Mouse (Mus musculus): Measurements from ENCODE around the gene Aaas. TPM values are rescaled to one million over a fixed set of nuclear protein-coding genes. Genes with fewer than 3 reads are reported as not detected.

The Aaas gene
- polyA plus RNA-seq, 1 experiment from 2014 or later = 37.1 TPM

- ATAC-seq (replicated peaks; ENCODE audit: low FRiP score, low read depth) = peak; percentile 29; the same call in 1 of the 2 replicates
Measured at GRCm38 (mm10) chr15:102362648-102363047, 12.1 kb upstream of the Aaas start.

GRCm38 (mm10) chr15:102358834-102359233 is 8.3 kb upstream of the Aaas start:
- no peak overlapping the region for H3K4me3 ChIP-seq (replicated peaks; ENCODE audit: low read depth, low read length)
- H3K4me2 ChIP-seq (ENCODE audit: low read length) = no peak overlapping the region
- no peaks in the 10 kb centered on the region for H3K27me3 ChIP-seq (ENCODE audit: insufficient read depth, low read length)
- DNase-seq (ENCODE audit: low spot score) (no peak), ATAC-seq (replicated peaks; ENCODE audit: low FRiP score, low read depth) (no peak)
- H3K4me1 ChIP-seq (replicated peaks; ENCODE audit: insufficient read depth, low read length) = peaks cover 19% of the 10 kb centered on the region
- no peak for TF ChIP-seq CTCF (IDR thresholded peaks at IDR 0.05; ENCODE audit: low read depth)
- no peak overlapping the region for H3K9ac ChIP-seq (ENCODE audit: low read depth, low read length)
- 29% methylated on average over 5 of the region's 5 CpGs for WGBS
- no peaks in the 10 kb centered on the region for H3K36me3 ChIP-seq (ENCODE audit: insufficient read depth, low read length)
- H3K9me3 ChIP-seq (replicated peaks; ENCODE audit: low read length) = no peaks in the 10 kb centered on the region
- no peak overlapping the region for H3K27ac ChIP-seq

More at GRCm38 (mm10) chr15:102362648-102363047, 12.1 kb upstream of the Aaas start:
- Histone ChIP-seq H3K27me3 (ENCODE audit: insufficient read depth, low read length) (no peaks in the 10 kb centered on the region), H3K9ac (ENCODE audit: low read depth, low read length) (peak overlapping the region; percentile 38), H3K36me3 (ENCODE audit: insufficient read depth, low read length) (no peaks in the 10 kb centered on the region), H3K9me3 (replicated peaks; ENCODE audit: low read length) (no peaks in the 10 kb centered on the region), H3K27ac (peak overlapping the region; percentile 52), H3K4me2 (ENCODE audit: low read length) (peak overlapping the region; percentile 48), H3K4me1 (replicated peaks; ENCODE audit: insufficient read depth, low read length) (peaks cover 21% of the 10 kb centered on the region), H3K4me3 (replicated peaks; ENCODE audit: low read depth, low read length) (no peak overlapping the region)
- TF ChIP-seq CTCF (IDR thresholded peaks at IDR 0.05; ENCODE audit: low read depth) = no peak
- DNase-seq (ENCODE audit: low spot score) = peak; percentile 47
- WGBS = 6% methylated on average over 14 of the region's 14 CpGs

- TF ChIP-seq CTCF (IDR thresholded peaks at IDR 0.05; ENCODE audit: low read depth) = peak; percentile 28; the same call in 1 of the 2 replicates
- DNase-seq (ENCODE audit: low spot score) (peak; percentile 46), ATAC-seq (replicated peaks; ENCODE audit: low FRiP score, low read depth) (no peak)
- H3K9me3 ChIP-seq (replicated peaks; ENCODE audit: low read length) = no peaks in the 10 kb centered on the region
- no peak overlapping the region for H3K9ac ChIP-seq (ENCODE audit: low read depth, low read length)
- H3K27me3 ChIP-seq (ENCODE audit: insufficient read depth, low read length) = no peaks in the 10 kb centered on the region
- 3% methylated on average over 25 of the region's 25 CpGs for WGBS
- no peak overlapping the region for H3K27ac ChIP-seq
- peaks cover 19% of the 10 kb centered on the region for H3K4me1 ChIP-seq (replicated peaks; ENCODE audit: insufficient read depth, low read length)
- no peaks in the 10 kb centered on the region for H3K36me3 ChIP-seq (ENCODE audit: insufficient read depth, low read length)
- H3K4me2 ChIP-seq (ENCODE audit: low read length) = peak overlapping the region; percentile 30; the same call in 1 of the 2 replicates
- peak overlapping the region; percentile 10; the same call in 1 of the 2 replicates for H3K4me3 ChIP-seq (replicated peaks; ENCODE audit: low read depth, low read length)
Measured at GRCm38 (mm10) chr15:102358126-102358525, 7.6 kb upstream of the Aaas start.

GRCm38 (mm10) chr15:102356501-102357325 is 6.1 kb upstream of the Aaas start:
- TF ChIP-seq CTCF (IDR thresholded peaks at IDR 0.05; ENCODE audit: low read depth) = no peak
- Histone ChIP-seq H3K4me1 (replicated peaks; ENCODE audit: insufficient read depth, low read length) (peaks cover 12% of the 10 kb centered on the region), H3K9ac (ENCODE audit: low read depth, low read length) (no peak overlapping the region), H3K36me3 (ENCODE audit: insufficient read depth, low read length) (no peaks in the 10 kb centered on the region), H3K9me3 (replicated peaks; ENCODE audit: low read length) (no peaks in the 10 kb centered on the region), H3K4me3 (replicated peaks; ENCODE audit: low read depth, low read length) (no peak overlapping the region), H3K27ac (peak overlapping the region; percentile 91; the same call in 1 of the 2 replicates), H3K27me3 (ENCODE audit: insufficient read depth, low read length) (no peaks in the 10 kb centered on the region), H3K4me2 (ENCODE audit: low read length) (peak overlapping the region; percentile 93)
- WGBS = 44% methylated on average over 16 of the region's 16 CpGs
- ATAC-seq (replicated peaks; ENCODE audit: low FRiP score, low read depth) (no peak), DNase-seq (ENCODE audit: low spot score) (no peak)

GRCm38 (mm10) chr15:102355871-102356441 is 5.4 kb upstream of the Aaas start:
- H3K9me3 ChIP-seq (replicated peaks; ENCODE audit: low read length) = no peaks in the 10 kb centered on the region
- H3K9ac ChIP-seq (ENCODE audit: low read depth, low read length) = peak overlapping the region; percentile 79
- H3K4me1 ChIP-seq (replicated peaks; ENCODE audit: insufficient read depth, low read length) = peaks cover 12% of the 10 kb centered on the region
- peak overlapping the region; percentile 93 for H3K4me2 ChIP-seq (ENCODE audit: low read length)
- H3K36me3 ChIP-seq (ENCODE audit: insufficient read depth, low read length) = no peaks in the 10 kb centered on the region
- DNase-seq (ENCODE audit: low spot score) (peak; percentile 68), ATAC-seq (replicated peaks; ENCODE audit: low FRiP score, low read depth) (peak; percentile 64)
- WGBS = 3% methylated on average over 38 of the region's 38 CpGs
- H3K27ac ChIP-seq = peak overlapping the region; percentile 91
- H3K27me3 ChIP-seq (ENCODE audit: insufficient read depth, low read length) = no peaks in the 10 kb centered on the region
- H3K4me3 ChIP-seq (replicated peaks; ENCODE audit: low read depth, low read length) = peak overlapping the region; percentile 45
- TF ChIP-seq CTCF (IDR thresholded peaks at IDR 0.05; ENCODE audit: low read depth) = no peak

GRCm38 (mm10) chr15:102355134-102355870 is 4.7 kb upstream of the Aaas start:
- ATAC-seq (replicated peaks; ENCODE audit: low FRiP score, low read depth) = peak; percentile 38
- no peaks in the 10 kb centered on the region for H3K36me3 ChIP-seq (ENCODE audit: insufficient read depth, low read length)
- H3K27me3 ChIP-seq (ENCODE audit: insufficient read depth, low read length) = no peaks in the 10 kb centered on the region
- H3K4me3 ChIP-seq (replicated peaks; ENCODE audit: low read depth, low read length) = peak overlapping the region; percentile 45
- WGBS = under 1% methylated on average over 48 of the region's 49 CpGs
- H3K4me1 ChIP-seq (replicated peaks; ENCODE audit: insufficient read depth, low read length) = peaks cover 12% of the 10 kb centered on the region
- peak overlapping the region; percentile 93 for H3K4me2 ChIP-seq (ENCODE audit: low read length)
- no peaks in the 10 kb centered on the region for H3K9me3 ChIP-seq (replicated peaks; ENCODE audit: low read length)
- peak; percentile 72 for DNase-seq (ENCODE audit: low spot score)
- H3K9ac ChIP-seq (ENCODE audit: low read depth, low read length) = peak overlapping the region; percentile 79
- peak overlapping the region; percentile 91 for H3K27ac ChIP-seq
- peak; percentile 54 for TF ChIP-seq CTCF (IDR thresholded peaks at IDR 0.05; ENCODE audit: low read depth)
